Mouse (Mus musculus): ENCODE data around the gene Sox10.

GRCm38 (mm10) chr15:79212750-79213446 lies 47.9 kb upstream of the Sox10 start:
- TF ChIP-seq CTCF (IDR thresholded peaks at IDR 0.05; ENCODE audit: borderline replicate concordance, insufficient read depth, low read length) (no peak), POLR2A (IDR thresholded peaks at IDR 0.05; ENCODE audit: low read depth, low read length) (no peak)
